Mouse (Mus musculus) gastrocnemius, postnatal 36 days (tissue): ENCODE results near the gene Zfp784. TPM values are rescaled to one million over a fixed set of nuclear protein-coding genes. Genes with fewer than 3 reads are reported as not detected.

Source experiments
- DNase-seq, 2 experiments: peaks; one replicate each; pipeline ENCODE4 v3.0.0; 2022
- intact Hi-C: fragments of 180-260 bp; cut with DNase I; formaldehyde crosslinking; loops from one replicate; pipeline ENCODE4 v1.15.1; 2025
- total RNA-seq, 2 experiments: library from RNA; stranded (reverse); gene quantifications; 2 replicates each; pipeline ENCODE4 v1.2.3; 2021

The Zfp784 gene
- total RNA-seq, 2 experiments from 2014 or later, result 2.2 to 3.9 TPM

- intact Hi-C loops, result no loop called here
- peak; percentile 93 to 94 for DNase-seq
Observed at GRCm38 (mm10) chr7:4996003-4996895, 42.0 kb downstream of the Zfp784 start, which contains the start of gene Zfp579. TSS of gene Zfp579 (minus strand) at chr7:4996158.

GRCm38 (mm10) chr7:4995268-4996002 is 42.8 kb downstream of the Zfp784 start:
- intact Hi-C loops, result no loop called here

GRCm38 (mm10) chr7:4993999-4994788 is 44.1 kb downstream of the Zfp784 start:
- no peak for DNase-seq
- intact Hi-C loops, result no loop called here

More at GRCm38 (mm10) chr7:4995268-4996002, 42.8 kb downstream of the Zfp784 start:
- DNase-seq, result no peak

- intact Hi-C loops, result no loop called here
- no peak for DNase-seq
Observed at GRCm38 (mm10) chr7:4993347-4993998, 44.8 kb downstream of the Zfp784 start.

- intact Hi-C loops, result no loop called here
- no peak for DNase-seq
Observed at GRCm38 (mm10) chr7:4988250-4988649, 50.0 kb downstream of the Zfp784 start.

Other genes starting within 250 kb of the Zfp784 start
- 1 to 10 TPM; 7.9 to 9.5 TPM for gene Tmem238, start 248.8 kb downstream of the Zfp784 start, total RNA-seq
- gene Rpl28, start 245.6 kb downstream of the Zfp784 start, total RNA-seq, result 100 to 1,000 TPM; 431 to 514 TPM
- gene Ube2s, start 225.9 kb downstream of the Zfp784 start, total RNA-seq, result 10 to 100 TPM; 70.3 to 83.7 TPM
- gene Shisa7, start 193.8 kb downstream of the Zfp784 start, total RNA-seq, result not detected
- 1 to 10 TPM; 3.6 to 3.8 TPM for gene Isoc2b, start 168.2 kb downstream of the Zfp784 start, total RNA-seq
- gene Isoc2a, start 161.3 kb downstream of the Zfp784 start, total RNA-seq, result 10 to 100 TPM; 21.0 to 28.3 TPM
- gene Gm36210, start 131.9 kb downstream of the Zfp784 start, total RNA-seq, result under 1 TPM; 0.20 TPM
- 1 to 10 TPM; 8.9 TPM for gene Zfp628, start 123.2 kb downstream of the Zfp784 start, total RNA-seq
- 1 to 10 TPM; 2.5 to 3.2 TPM for gene Nat14, start 116.4 kb downstream of the Zfp784 start, total RNA-seq
- 10 to 100 TPM in 1 of 2 experiments, 1 to 10 TPM in 1; 8.8 to 11.1 TPM for gene Ssc5d, start 112.7 kb downstream of the Zfp784 start, total RNA-seq
- 10 to 100 TPM; 30.5 to 35.8 TPM for gene Sbk2, start 74.0 kb downstream of the Zfp784 start, total RNA-seq
- 1 to 10 TPM; 1.6 to 1.7 TPM for gene Sbk3, start 67.3 kb downstream of the Zfp784 start, total RNA-seq
- 1 to 10 TPM; 7.8 to 9.5 TPM for gene Zfp579, start 42.3 kb downstream of the Zfp784 start, total RNA-seq
- gene Zfp524, start 24.0 kb downstream of the Zfp784 start, total RNA-seq, result 1 to 10 TPM; 6.9 TPM
- gene Fiz1, start 23.7 kb downstream of the Zfp784 start, total RNA-seq, result 10 to 100 TPM; 20.7 to 22.7 TPM
- gene Gm44973, start 22.9 kb downstream of the Zfp784 start, total RNA-seq, result not detected
- 10 to 100 TPM; 11.0 to 13.0 TPM for gene Zfp865, start 18.1 kb downstream of the Zfp784 start, total RNA-seq
- under 1 TPM in 1 of 2 experiments, not detected in 1; 0.20 TPM for gene Ccdc106, start 17.9 kb downstream of the Zfp784 start, total RNA-seq
- under 1 TPM in 1 of 2 experiments, not detected in 1; 0.42 TPM for gene 4632433K11Rik, start 4.3 kb downstream of the Zfp784 start, total RNA-seq
- gene Zfp580, start 13.1 kb upstream of the Zfp784 start, total RNA-seq, result 1 to 10 TPM; 2.9 to 3.3 TPM
- gene U2af2, start 23.7 kb upstream of the Zfp784 start, total RNA-seq, result 10 to 100 TPM; 38.0 to 48.3 TPM
- 100 to 1,000 TPM; 149 to 152 TPM for gene Epn1, start 41.8 kb upstream of the Zfp784 start, total RNA-seq
- not detected for gene Rfpl4, start 78.5 kb upstream of the Zfp784 start, total RNA-seq
- 1 to 10 TPM; 2.0 to 2.2 TPM for gene Rasl2-9, start 87.5 kb upstream of the Zfp784 start, total RNA-seq
- not detected for gene Vmn1r55, start 111.2 kb upstream of the Zfp784 start, total RNA-seq
- gene Vmn1r56, start 158.3 kb upstream of the Zfp784 start, total RNA-seq, result not detected
- gene Vmn1r57, start 180.0 kb upstream of the Zfp784 start, total RNA-seq, result not detected